Mouse (Mus musculus) gastrocnemius, postnatal 25 days (tissue): ENCODE measurements around the gene Gm20517. TPM values are rescaled to one million over a fixed set of nuclear protein-coding genes. Genes with fewer than 3 reads are reported as not detected.

Experiments
- DNase-seq: peaks from one replicate; pipeline ENCODE4 v3.0.0; 2022
- total RNA-seq, 2 experiments: library from RNA; stranded (reverse); gene quantifications; 1 replicate in 1 of 2; 2 replicates in 1 of 2; pipeline ENCODE4 v1.2.3; 2021

Gm20517 gene
- total RNA-seq, 2 experiments from 2014 or later: 2.3 to 2.5 TPM

DNA sequence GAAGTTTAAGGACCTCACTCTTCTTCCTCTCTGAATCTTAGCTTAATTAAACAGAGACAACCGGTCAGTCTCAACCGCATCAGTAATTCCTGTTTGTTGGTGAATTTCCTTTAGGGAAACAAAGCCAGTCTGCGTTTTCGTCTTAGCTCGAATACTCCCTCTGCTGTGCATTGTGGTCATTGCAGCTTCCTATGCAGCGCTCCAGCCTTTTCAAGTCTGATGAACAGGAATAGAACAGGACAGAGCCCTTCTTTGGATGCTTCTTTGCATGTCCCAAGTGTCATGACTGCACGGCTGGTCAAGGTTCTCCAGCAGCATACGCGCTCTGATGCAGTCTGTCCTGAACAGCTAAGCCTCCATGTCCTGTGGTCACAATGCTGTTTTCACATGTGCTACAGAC lies 65.2 kb downstream of the Gm20517 start:
- no peak for DNase-seq

DNA sequence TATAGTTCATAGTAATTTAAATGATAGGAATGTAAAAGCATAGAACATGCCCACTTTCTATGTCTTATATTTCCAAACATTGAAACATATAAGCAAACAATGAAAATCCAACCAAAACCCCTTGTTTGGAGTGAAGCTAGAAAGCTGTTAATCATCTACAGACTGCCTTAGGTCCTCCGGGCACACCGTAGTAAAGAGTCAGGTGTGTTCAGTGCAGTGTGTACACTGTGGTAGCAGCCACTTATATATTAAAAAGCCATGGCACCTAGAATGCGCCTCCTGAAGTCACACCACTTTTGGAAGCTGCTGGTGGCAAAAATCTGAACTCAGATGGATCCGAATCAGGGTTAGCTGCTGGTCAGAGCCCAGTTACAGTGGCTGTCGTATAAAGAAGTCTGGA lies 66.8 kb downstream of the Gm20517 start:
- DNase-seq: no peak

DNA sequence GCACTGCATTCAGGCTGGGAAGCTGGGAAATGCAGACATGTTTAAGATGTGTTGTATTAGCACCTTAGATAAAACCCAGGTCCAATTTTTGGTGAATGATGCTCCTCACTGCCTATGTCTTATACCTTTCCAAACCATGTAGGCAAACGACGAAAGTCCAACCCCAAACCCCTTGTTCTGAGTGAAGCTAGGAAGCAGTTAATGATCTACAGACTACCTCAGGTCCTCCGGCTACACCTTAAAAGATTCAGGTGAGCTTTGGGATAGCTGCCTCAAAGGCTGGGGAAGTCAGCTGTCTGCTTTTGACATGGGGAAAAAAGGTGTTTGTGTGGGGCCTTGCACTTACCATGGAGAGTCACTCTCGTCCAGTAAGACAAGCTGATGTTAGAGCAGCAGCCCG lies 67.3 kb downstream of the Gm20517 start:
- DNase-seq: no peak

DNA sequence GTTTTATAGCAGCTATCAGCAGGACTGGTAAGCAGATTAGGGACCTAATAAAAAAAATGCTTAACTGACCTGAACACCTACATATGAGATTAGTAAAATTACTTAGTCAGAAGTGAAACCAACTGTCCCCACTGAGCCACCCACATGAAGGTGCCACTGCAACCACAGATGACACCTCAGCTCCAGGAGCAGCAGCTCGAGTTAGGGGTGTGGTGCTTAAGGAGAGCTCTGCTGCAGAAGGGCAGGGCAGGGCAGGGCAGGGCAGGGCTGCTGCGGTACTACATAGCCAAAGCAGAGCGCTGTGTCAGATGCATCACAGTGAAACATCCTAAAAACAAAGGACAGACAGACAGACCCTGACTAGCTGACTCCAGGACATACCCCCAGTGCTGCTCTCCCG lies 71.4 kb downstream of the Gm20517 start:
- no peak for DNase-seq

DNA sequence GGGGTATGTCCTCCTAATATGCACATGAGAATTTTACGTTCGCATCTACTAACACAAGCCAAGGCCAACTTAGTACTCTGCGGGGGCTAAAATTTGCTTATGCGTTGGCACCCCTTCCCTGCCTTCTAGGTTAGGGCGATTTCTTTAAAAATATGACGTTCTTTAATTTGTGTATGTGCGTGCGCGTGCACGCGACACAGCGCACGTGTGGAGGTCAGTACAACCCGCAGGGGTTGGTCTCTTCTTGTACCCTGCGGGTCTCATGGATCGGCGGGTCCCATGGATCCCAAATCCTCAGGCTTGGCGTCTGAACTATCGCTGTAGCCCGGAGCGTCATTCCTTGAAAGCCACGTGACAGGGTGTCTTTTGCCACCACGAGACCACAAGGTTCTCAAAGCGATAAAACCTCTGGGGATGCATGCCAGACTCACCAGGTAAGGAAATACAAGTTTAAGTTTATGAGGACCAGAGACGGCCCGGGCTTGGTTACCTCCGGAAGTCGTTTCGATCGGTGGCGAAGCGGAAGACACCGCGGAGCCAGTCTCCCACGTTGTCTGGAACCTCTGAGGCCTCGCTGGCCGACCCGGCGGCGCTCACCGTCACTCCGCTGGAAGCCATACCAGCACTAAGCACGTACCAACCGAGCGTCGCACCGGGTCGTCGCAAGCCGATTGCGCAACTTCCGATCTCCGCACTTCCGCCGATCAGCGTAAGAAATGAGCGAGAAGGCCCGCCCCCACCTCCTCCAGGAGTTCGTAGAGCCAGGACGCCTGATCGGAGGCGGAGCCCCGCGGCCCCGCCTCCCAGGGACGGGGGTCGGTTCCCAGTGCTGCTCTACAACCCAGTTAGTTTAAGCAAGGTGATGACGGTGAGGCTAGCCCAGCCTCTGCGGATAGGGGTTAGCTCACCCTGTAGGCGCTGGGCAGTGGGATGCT lies 76.3 kb downstream of the Gm20517 start:
- peak; percentile 92 for DNase-seq

DNA sequence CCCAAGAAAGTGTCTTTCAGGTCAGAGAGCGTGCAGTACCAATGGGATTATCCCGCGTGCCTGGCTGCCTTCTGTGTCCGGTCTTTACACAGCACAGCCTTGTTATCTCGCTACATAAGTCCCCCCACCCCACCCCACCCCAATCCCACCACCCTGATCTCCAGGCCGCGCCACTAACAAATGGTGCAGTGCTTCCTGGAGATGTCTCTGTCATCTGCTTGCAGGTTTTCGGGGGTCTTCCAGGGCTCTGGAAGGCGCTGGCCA lies 76.9 kb downstream of the Gm20517 start, which contains the start of gene Tomm6:
Tomm6 (minus strand) TSS at position 43 of the 264 bp plus-strand sequence.
- DNase-seq: no peak

DNA sequence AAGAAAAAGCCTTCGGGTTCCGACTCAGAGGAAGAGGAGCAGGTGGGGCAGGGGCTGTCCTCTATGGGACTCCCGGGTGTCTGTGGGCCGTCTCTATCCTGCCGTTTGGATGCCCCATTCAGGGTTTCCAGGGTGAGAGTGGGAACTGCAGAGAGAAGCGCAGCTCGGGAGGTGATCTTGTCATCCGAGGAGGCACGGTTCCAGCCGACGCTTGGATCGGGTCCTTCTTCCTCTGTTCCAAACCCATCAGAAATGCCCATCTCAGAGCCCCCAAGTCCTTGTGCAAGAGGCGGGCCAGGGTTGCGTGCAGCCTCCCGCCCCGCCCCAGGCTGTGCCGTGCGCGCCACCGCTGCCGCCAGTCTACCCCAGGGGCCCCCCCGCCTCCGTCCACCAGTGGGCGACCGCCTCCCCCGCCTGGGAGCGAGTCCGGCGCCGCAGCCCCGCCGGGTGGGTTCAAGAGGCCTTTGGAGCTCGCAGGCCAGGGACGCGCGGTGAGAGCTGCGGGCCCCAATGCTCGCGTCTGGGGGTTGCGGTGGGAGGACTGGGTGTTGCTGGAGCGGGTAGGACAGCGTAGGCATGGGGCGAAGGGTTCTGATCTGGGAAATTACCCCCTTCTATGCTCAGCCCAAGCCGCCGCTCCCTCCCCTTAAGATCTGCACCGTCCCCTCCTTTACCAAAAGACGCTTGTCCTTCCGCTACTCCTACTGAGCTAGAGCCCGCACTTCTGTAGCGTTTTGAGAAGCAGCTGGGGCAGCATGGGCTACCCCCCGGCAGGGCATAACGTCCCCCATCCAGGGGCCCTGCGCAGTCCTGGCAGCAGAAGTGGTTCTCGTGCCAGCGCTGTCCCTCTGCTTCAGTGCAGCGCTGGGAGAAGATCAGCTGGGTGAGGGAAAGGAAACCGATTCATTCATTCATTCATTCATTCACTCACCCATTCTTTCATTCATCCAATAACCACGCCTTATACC lies 77.5 kb downstream of the Gm20517 start, which contains the start of gene Frs3:
Frs3 (plus strand) TSS at position 423 of the 968 bp plus-strand sequence.
- DNase-seq: peak; percentile 67

DNA sequence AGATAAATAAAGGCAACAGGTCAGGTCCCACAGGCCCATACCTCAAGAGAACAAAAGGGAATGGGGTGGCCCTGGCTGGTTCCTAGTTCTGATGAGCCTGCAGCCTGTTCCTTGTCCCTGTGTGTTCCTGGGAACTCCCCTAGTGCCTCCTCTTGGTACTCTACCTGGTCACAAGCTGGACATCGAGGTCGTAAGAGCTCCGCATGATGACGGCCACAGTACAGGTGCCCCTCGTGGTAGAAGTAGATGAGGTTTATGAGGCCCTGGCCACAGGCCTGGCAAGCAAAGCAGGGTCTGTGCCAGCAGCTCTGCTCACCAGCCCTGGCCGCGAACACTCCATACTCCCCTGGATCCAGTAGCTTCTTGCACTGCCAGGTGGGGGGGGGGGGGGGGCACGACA lies 78.5 kb downstream of the Gm20517 start:
- DNase-seq: no peak

DNA sequence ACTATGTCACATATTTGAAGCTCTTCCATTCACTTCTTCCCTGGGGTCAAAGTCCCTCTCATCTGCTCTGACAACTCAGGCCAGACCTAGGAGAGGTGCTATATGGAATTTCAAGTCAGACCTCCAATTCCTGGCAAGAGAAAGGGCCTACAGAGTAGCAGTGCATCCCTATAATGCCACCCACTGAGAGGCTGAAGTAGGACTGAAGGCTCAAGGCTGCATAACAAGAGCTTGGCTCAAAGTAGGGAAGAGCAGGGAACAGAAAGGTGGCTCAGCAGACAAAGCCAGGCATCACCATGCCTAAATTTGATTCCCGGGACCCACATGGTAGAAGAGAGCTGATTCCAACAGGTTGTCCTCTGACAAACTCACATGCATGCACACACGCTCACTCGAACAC lies 80.3 kb downstream of the Gm20517 start:
- no peak for DNase-seq

DNA sequence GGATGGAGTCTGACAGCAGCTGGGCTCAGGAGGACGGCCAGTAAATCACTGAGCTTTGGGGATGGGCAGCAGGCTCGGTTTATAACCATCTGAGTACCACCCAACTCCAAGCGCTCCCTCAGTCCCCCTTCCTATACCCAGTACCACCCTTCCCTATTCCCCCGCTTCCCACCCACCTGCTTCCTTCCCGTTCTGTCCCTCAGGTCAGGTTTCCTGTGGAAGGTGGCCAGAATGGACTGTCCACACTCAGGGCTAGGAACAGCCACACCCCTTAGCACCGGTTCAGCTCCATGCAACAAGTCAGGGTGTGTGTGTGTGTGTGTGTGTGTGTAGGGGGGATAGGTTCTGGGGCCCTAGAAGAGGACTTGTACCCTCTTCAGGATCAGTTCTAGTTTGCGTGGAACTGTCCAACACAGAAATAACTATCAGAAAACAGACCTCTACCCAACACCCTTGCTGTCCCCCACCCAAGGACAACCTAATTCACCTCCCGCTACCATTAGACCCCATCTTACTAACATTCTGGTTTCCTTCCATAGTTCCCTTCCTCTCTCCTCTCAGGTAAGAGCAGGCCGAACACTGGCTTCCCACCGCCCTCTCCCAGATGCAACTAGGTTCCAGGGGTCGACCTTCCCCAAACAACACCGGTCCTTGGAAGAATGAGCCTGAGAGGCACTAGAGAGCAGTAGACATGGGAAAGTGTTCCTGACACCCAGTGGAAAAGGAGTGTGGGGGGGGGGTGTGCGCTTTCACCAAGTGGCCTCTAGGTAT lies 82.5 kb downstream of the Gm20517 start:
- peak; percentile 47 for DNase-seq

DNA sequence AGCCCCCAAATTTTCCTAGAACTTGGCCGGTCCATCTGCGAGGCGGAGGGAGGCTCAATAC lies 82.9 kb downstream of the Gm20517 start, which contains the start of gene Gm21981:
Gm21981 (minus strand) TSS at position 14 of the 61 bp plus-strand sequence.
- DNase-seq: no peak

DNA sequence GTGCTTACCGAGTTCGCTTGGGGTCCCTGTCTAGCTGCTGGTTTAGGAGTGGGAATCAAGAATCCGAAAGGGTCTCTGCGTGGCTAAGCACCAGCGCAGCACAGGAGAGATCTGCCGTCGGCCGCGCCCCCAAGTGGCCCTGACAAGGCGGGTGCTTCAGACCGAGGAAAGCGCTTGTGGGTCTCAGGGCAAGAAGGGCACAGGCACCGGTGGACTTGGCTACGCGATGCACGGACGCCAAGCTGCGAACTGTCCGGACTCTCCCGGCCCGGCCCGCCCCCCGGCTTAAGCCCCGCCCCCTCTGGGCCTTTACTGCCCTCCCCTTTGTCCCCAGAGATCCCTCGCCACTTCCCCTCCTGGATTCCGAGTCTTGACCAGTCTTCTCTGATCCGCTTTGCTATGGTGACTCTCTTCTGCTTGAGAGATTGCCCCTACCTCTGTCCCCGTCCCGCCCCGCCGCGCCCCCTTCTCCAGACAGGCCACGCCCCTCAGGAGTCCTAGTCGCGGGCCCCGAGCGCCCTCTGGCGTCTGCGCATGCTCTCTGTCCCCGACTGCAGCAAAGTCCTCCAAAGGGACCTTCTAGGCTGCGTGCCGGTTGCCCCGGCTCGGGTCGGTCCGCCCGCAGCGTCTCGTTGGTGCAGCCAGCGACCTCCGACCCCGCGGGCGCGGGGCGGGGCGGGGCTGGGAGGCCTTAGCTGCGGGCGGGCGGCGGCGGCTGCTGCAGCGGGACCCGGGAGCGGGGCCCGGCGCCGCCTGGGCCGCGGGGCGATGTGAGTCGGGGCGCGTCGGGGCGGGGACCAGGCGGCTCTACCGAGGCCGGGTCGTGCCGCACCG lies 83.3 kb downstream of the Gm20517 start, which contains the start of gene Prickle4:
Prickle4 (minus strand) TSS at position 234 of the 834 bp plus-strand sequence.
- peak; percentile 96 for DNase-seq

DNA sequence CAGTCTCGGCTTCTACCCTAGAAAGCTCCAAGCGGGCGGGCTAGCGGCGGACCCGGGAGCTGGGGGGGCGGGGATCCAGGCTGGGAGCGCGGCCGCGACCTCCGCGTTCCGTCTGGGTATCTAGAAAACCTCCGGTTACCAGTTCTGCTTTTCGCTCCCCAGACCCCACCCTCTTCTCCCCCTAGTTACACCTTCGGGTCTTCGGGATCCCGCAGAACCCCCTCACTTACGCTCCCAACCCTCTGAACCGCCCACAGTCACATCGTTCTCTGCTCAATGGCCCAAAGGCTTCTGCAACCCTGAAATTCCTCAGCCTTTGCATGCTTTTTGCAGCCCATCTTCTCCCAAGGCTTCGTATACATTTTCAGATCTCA lies 83.9 kb downstream of the Gm20517 start:
- DNase-seq: no peak

DNA sequence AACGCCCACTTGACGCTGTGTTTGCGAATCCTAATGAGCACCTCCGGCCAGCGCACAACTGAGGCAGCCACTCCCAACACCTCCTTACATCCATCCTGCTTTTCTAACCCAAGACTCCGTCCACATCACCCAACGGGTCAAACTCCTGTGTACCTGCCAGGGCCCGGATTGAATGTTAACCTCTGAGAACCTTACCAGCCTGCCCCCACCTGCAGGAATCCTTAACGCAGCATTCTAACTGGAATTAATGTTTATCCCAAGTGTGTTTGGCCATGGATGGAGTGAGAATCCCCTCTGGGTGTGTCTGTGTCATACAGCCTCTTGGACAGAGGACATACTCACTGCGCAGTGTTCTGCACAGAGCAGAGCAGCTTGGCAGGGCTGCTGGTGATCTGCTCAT lies 86.8 kb downstream of the Gm20517 start:
- no peak for DNase-seq

DNA sequence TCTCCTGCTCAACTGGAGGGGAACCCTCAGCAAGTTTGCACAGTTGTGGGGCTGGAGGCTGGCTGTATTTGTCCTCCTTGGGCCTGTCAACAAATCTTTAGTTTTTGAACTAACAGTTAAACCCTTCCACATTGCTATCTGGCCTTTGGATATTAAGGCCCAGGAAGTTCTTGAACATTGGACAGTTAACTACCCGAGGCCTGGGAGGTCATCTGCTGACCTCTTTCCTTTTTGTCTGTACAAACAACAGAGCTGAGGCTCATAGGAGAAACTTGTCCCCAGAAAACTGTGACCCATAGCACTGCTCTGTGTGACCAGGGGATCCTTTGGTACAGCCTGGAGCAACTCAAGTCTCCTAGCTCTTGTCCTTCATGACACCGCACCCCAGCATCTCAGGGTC lies 87.7 kb downstream of the Gm20517 start:
- DNase-seq: no peak

DNA sequence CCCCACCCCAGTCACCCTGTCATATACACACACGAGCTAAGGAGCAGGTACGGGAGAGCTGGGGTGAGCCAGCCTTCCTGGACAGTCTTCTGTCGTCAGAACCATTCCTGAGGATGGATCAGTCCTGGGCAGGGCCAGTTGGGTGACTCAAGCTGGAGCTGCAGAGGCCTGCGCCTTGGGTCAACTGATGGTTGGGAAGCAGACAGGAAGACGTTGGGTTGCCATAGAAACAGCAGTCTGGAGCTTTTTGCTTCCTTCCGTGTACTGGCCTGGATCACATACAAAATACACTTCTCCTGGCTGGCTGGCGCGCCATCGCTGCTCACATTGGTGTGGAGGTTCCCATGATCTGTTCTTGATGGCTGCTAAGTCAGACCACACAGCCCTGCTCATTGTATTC lies 90.4 kb downstream of the Gm20517 start:
- DNase-seq: no peak

DNA sequence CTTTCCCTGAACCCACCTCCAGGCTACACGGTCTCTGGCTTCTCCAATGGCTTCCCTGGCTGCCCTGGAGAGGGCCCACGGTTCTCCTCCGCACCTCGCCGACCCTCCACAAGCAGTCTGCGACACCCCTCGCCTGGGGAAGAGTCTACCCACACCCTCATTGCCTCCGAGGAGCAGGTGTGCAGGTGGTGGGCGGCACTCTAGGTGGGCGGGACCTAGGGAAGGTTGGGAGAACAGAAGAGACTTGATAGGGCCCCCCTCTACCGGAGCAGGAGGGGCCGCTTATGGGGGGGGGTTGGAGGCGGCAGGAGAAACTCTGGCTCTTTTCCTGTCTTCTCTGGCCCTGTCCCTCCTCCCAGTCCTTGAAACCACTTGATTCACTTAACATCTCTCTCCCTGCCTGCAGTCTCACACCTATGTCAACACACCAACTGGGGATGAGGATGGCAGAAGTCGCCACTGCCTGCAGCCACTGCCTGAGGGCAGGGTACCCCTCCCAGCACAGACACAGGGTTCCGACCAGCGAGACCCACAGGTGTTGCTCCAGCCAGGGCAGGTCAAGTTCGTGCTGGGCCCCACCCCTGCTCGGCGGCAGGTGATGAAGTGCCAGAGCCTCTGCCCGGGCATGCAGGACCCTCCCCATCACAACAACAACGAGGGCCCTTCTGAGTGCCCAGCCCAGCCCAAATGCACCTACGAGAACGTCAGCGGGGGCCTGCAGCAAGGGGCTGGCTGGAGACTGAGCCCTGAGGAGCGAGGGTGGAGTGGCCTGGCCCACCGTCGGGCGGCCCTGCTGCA lies 91.4 kb downstream of the Gm20517 start:
- no peak for DNase-seq

DNA sequence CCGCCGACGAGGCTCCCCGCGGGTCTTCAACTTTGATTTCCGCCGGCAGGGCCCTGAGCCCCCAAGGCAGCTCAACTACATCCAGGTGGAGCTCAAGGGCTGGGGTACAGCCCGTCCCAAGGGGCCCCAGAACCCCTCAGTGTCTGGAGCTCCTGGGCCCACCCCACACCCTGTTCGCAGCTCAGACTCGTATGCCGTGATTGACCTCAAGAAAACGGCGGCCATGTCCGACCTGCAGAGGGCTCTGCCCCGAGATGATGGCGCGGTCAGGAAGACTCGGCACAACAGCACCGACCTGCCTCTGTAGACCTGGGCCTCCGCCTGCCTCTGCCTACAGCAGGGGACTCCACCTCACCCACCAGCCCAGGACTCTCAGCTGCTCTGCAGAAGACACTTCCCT lies 92.2 kb downstream of the Gm20517 start:
- DNase-seq: no peak

DNA sequence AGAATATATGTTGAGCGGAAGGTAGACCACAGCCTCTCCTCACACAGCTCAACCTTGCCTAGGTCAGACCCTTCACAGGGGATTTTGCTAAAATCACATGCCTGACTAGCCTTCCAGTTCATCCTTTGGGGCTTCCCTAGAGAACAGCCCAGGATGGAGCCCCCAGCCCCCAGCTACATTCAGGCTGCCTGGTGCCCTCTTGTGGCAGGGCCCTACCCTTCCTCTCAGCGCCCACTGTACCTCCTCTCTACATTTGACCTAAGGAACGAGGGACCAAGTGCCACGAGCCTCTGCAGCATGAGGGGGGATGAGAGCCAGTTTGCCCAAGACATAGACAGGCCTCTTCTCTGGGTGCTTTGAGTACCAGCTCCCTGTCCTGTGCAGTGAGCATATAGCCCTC lies 93.3 kb downstream of the Gm20517 start:
- no peak for DNase-seq

DNA sequence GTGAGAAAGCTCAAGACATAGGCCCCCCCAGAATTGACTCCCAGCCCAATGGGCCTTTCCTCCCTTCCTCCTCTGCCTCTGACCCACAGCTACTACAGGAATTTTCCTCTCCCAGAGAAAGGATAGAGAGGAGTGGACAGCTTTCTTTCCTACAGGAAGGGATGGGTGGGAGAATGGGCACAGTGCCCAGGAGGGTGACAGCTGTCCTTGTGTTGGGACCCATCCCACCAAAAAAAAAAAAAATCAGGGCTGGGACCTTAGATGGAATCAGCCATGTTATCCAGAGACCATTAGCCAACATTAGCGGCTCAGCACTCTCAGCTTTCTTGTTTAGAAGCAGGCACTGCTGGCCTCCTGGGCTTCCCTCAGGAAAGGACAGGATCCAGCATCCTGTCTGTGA lies 94.8 kb downstream of the Gm20517 start:
- DNase-seq: no peak

DNA sequence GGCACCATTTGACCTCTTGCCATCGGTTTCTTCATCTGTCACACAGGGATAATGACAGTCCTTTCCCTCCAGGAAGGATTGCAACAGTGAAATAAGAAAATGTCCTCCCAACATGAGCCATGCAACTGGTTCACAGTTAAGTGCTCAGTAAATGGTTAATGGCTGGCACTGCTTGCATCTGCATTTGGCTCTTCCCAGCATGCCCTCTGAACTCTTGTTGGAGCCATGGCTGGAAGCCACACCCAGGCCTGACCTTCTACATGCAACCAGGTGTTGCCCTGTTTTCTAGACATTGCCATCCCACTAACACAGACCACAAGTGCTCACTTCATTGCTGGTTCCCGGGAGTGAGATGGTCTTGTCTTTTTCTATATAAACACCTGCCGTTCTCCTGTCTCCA lies 96.6 kb downstream of the Gm20517 start:
- no peak for DNase-seq
